Mouse (Mus musculus) MEL-GATA-1-ER (cell line): ENCODE measurements at regions not wholly inside any gene's neighbourhood (a gene's known extent, or its start where the extent isn't known, plus 50 kb on each side); places are given as distances from the start of the nearest gene placed in this dataset.
A peak's percentile ranks its signal among the peaks of the same experiment; 100 is the strongest.

ENCODE experiments used
- DNase-seq: peaks from one replicate; pipeline ENCODE4 v3.0.0-alpha.2; 2012; ENCODE audit warnings: low read depth; ENCODE audit errors: extremely low read depth

GRCm38 (mm10) chr11:104038271-104038800 is 71.8 kb downstream of the Arf2 start:
- DNase-seq, result no peak

DNA sequence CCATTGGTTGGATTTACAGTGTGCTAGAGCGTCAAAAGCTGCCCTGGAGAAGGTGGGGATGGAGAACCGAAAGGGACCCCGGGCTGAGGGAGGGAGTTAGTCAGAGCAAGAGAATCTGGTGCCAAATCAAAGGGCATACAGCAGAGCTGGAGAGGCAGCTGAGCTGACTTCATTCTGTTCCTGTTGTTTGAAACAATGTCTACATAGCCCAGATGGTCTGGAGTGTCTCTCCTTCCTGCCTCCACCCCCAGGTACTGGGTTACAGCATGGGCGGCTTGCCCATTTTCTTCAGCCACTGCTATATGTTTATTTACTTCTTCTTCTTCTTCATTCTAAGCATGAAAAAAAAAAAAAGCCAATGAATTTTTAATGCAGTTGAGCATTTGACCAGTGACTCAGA is 78.7 kb downstream of the Arf2 start:
- no peak for DNase-seq

DNA sequence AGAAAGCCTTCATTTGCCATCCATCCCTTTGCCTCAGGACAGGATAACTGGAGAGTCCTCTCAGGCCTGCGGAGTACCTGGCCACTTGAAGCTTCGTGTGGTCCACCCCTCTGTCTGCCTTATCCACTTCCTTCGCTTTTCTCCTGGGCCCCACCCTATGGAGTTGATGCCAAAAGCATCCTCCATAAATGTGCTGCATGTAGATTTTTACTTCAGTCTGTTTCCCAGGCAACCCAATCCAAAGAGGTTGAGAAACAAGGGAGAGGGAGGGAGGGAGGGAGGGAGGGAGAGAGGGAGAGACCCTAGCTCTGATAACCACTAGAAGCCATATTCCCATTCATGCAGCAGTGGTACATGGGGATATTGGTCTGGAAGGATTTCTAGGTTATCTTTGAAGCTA is 80.7 kb upstream of the Crhr1 start:
- no peak for DNase-seq

GRCm38 (mm10) chr11:104053242-104053641 is 79.4 kb upstream of the Crhr1 start:
- peak; percentile 10 for DNase-seq

GRCm38 (mm10) chr11:104055941-104056340 is 76.7 kb upstream of the Crhr1 start:
- no peak for DNase-seq

GRCm38 (mm10) chr11:104057046-104057445 is 75.6 kb upstream of the Crhr1 start:
- no peak for DNase-seq

DNA sequence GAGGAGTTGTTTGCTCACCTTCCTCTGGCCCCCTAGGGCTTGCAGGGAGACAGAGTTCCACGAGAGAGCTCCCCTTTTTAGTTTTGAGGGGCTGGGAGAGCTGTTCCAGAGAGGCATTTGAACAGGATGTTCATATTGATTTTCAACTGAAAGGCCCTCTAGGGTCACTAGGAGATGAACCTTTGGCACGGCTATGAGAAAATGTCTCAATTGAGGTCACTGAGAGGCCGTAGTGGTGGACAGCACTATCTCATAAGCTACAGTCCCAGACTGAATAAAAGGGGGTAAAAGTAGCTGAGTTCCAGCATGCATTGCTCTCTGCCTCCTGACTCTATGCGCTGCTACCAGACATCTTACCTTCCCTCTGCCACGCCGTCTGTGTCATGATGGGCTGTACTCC is 74.1 kb upstream of the Crhr1 start:
- no peak for DNase-seq

DNA sequence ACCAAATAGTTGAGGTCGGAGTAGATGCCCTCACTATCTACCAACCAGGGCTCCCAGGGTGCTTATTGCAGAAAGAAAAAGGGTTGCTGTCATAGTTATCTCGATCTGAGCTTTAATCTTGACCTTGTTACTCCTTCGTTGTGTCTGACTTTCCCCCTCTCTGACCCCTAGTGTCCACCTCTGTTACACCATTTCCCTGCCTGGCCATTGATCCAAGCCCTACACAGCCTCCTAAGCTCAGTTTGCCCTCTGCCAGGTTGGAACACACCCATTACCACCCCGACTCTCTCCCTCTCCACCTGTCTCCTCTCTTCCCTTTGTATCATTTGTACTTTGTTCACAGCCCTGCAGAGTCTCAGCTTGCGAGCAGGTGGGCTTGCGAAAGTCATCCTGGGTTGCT is 73.6 kb upstream of the Crhr1 start:
- no peak for DNase-seq

DNA sequence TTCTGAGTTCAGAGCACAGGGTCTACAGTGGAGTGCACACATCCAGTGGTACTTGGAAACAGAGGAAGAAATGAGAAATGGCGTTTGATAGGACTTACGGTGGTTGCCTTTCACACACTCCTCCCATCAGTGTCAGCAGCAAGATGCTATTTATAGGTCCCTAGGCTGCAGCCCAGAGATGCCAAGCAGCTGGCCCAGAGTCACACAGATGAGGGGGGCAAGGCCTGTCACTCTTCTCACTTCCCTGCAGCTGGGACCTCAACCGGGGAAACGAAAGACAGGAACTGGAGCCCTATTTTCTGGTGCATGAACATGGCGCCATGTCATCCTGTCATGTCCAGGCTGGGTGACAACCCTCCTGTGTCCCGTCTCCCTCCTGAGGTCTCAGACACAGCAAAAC is 71.3 kb upstream of the Crhr1 start:
- DNase-seq, result no peak

DNA sequence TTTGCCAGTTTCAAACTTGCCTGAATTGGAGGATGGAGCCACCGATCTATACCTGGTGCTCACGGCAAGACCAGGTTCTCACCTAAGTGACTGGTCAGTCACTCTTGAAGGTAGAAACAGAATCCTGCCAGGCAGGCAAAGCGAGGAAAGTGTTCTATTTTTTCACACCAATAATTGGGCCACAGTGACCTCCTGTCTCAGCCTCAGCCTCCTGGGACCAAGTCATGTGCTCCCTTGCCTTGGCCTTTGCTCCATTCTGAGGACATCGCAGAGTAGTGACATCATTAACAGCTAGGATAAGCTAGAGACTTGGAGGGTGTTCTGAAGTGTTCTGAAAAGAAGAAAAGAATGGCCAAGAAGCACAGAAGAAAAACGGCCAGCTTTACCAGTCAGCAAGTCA is 67.5 kb upstream of the Crhr1 start:
- no peak for DNase-seq

DNA sequence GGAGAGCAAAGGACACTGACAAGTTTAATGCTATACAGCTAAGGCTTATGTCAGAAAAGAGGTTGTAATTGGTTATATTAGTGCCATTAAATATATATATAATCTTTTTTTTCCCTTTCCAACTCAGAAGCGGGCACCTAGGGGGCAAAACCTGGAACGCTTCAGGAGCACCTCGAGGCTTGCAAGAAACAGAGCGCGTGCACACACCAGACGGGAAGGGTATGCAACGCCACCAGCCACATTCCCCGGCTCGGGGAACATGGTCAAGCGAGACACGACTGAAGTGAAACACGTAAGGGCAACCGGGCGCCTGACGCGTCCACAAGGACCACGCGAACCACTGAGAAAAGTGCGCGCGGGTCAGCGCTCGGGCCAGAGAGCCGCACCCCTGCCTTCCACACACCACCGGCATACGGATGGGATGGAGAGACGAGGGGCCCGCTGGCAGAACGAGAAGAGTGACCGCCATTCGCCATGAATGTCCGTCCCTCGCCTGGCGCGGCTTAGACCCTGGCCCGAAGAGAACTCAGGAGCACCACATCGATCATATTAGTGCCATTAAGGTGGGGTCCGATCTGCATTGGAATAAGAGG is 60.0 kb upstream of the Crhr1 start:
- no peak for DNase-seq

- DNase-seq, result no peak
These were observed 57.9 kb upstream of the Crhr1 start for GRCm38 (mm10) chr11:104074763-104075162.

GRCm38 (mm10) chr11:104075394-104075793 is 57.3 kb upstream of the Crhr1 start:
- no peak for DNase-seq

- DNase-seq, result no peak
These were observed 50.6 kb upstream of the Crhr1 start for GRCm38 (mm10) chr11:104082083-104082482.
